ENCODE assay signal across 8 mouse cellular contexts in genomic region chr8:3278181-3278820, GRCm38 (mm10). TPM values are rescaled to one million over a fixed set of nuclear protein-coding genes. Genes with fewer than 3 reads are reported as not detected.
DNase-seq lines count a peak whose midpoint lies in the region; ATAC-seq lines count a peak whose summit lies in the region.

No protein-coding gene starts in this region.

- DNase-seq in adrenal gland, adult (ENCODE audit: inconsistent age in 2 of 2, low spot score in 1 of 2): peak; percentile 55 to 83
- DNase-seq in adrenal gland, postnatal 4 days (ENCODE audit: low spot score in 2 of 2): no peak
- DNase-seq in adrenal gland, postnatal 36 days: peak; percentile 50 to 53
- DNase-seq in forelimb bud, embryonic 11.5 days (ENCODE audit: low read depth, low spot score): peak; percentile 19
- DNase-seq in right cerebral cortex, postnatal 10 days (ENCODE audit: low spot score in 2 of 2): no peak

- peaks cover 18% of the 10 kb centered on the region for H3K4me1 ChIP-seq in kidney, embryonic 15.5 days
- H3K4me1 ChIP-seq in megakaryocyte, embryonic 14.5 days: peaks cover 64% of the 10 kb centered on the region
- H3K4me1 ChIP-seq in stomach, embryonic 16.5 days (ENCODE audit: control insufficient read depth, insufficient read depth, low read length): peaks cover 12% of the 10 kb centered on the region

- WGBS in kidney, embryonic 15.5 days: 25% methylated on average over 15 of the region's 15 CpGs
- WGBS in stomach, embryonic 16.5 days: 23% methylated on average over 15 of the region's 15 CpGs

- no peaks in the 10 kb centered on the region for H3K36me3 ChIP-seq in kidney, embryonic 15.5 days
- peaks cover 40% of the 10 kb centered on the region for H3K36me3 ChIP-seq in megakaryocyte, embryonic 14.5 days (replicated peaks; ENCODE audit: low read length)
- no peaks in the 10 kb centered on the region for H3K36me3 ChIP-seq in stomach, embryonic 16.5 days (ENCODE audit: control insufficient read depth, insufficient read depth, low read length)

- peak overlapping the region; percentile 87 for H3K9ac ChIP-seq in kidney, embryonic 15.5 days
- H3K9ac ChIP-seq in stomach, embryonic 16.5 days (ENCODE audit: low read length): peak overlapping the region; percentile 94

- ATAC-seq in kidney, embryonic 15.5 days (replicated peaks; ENCODE audit: low FRiP score): peak; percentile 10
- ATAC-seq in stomach, embryonic 16.5 days (ENCODE audit: insufficient read depth, low FRiP score): no peak

- no peaks in the 10 kb centered on the region for H3K9me3 ChIP-seq in kidney, embryonic 15.5 days (replicated peaks)
- H3K9me3 ChIP-seq in megakaryocyte, embryonic 14.5 days: no peaks in the 10 kb centered on the region
- no peaks in the 10 kb centered on the region for H3K9me3 ChIP-seq in stomach, embryonic 16.5 days (replicated peaks; ENCODE audit: control insufficient read depth, low read length)

- no peaks in the 10 kb centered on the region for H3K27me3 ChIP-seq in kidney, embryonic 15.5 days
- no peaks in the 10 kb centered on the region for H3K27me3 ChIP-seq in megakaryocyte, embryonic 14.5 days (replicated peaks)
- no peaks in the 10 kb centered on the region for H3K27me3 ChIP-seq in stomach, embryonic 16.5 days (ENCODE audit: control insufficient read depth, insufficient read depth, low read length)

- H3K4me3 ChIP-seq in kidney, embryonic 15.5 days (replicated peaks): peak overlapping the region; percentile 84
- H3K4me3 ChIP-seq in megakaryocyte, embryonic 14.5 days (replicated peaks): peak overlapping the region; percentile 100
- peak overlapping the region; percentile 80 for H3K4me3 ChIP-seq in stomach, embryonic 16.5 days (replicated peaks; ENCODE audit: low read length)

- H3K4me2 ChIP-seq in kidney, embryonic 15.5 days: peak overlapping the region; percentile 78
- peak overlapping the region; percentile 91 for H3K4me2 ChIP-seq in stomach, embryonic 16.5 days (ENCODE audit: low read depth, low read length)

- no peak overlapping the region for H3K27ac ChIP-seq in kidney, embryonic 15.5 days
- no peak overlapping the region for H3K27ac ChIP-seq in stomach, embryonic 16.5 days (ENCODE audit: low read length)

RNA-seq across cellular contexts. Expression of gene Insr, which starts 1.1 kb away (rescaled TPM):
- 100 to 1,000 TPM; 111 to 112 TPM for total RNA-seq in adrenal gland, postnatal 4 days (2021)
- total RNA-seq in adrenal gland, postnatal 36 days (2021): 100 to 1,000 TPM; 134 to 182 TPM
- 35.5 and 36.5 TPM in 2 replicates for polyA plus RNA-seq in kidney, embryonic 15.5 days (2015; fragmentation: Nextera tagmentation; extraction: Ambion mirVana)
- 0.17 and 0.75 TPM in 2 replicates for polyA plus RNA-seq in megakaryocyte, embryonic 14.5 days (2012; ENCODE audit: insufficient read depth, low replicate concordance)
- 26.6 and 31.4 TPM in 2 replicates for polyA plus RNA-seq in stomach, embryonic 16.5 days (2015; fragmentation: Nextera tagmentation; extraction: Ambion mirVana)

Comparison
In these comparisons a context has a peak if more than half of its experiments do, and no peak if none do; other contexts are left out.
1. DNase-seq: peak in adrenal gland, adult (2 of 2), adrenal gland, postnatal 36 days (2 of 2) and forelimb bud, embryonic 11.5 days (single experiment); none in adrenal gland, postnatal 4 days (0 of 2) and right cerebral cortex, postnatal 10 days (0 of 2).
2. RNA of gene Insr, which starts 1.1 kb away (polyA plus RNA-seq): 35.5 to 36.5 TPM in kidney, embryonic 15.5 days and 26.6 to 31.4 TPM in stomach, embryonic 16.5 days; 0.17 to 0.75 TPM in megakaryocyte, embryonic 14.5 days; every median in the first group is over 10 times any median in the second.
3. Peak in every context shown above with its lines, with median percentiles within 50 percentile points of each other: H3K4me3 ChIP-seq.